Mouse (Mus musculus): ENCODE measurements around the gene Gm11032. TPM values are rescaled to one million over a fixed set of nuclear protein-coding genes. Genes with fewer than 3 reads are reported as not detected.
A peak's percentile ranks its signal among the peaks of the same experiment; 100 is the strongest.

Gene Gm11032
- polyA plus RNA-seq, 1 experiment from 2014 or later: not detected

DNA sequence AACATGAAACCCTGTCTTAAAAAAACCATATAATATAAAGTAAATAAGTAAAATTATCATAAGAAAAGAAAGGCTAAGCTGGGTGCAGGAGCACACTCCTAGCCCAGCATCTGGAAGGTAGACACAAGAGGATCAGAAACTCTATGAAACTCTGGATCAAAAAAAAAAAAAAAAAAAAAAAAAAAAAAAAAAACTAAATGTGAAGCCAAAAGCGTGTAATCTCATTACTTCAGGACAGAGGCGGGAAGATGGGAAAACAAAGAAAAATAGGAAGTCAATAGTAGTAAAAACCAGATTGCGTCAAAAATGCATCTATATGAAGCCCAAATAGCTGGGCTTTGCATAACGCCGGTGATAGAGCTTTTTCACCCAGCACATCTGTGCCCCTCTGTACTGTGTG, 18.0 kb upstream of the Gm11032 start:
- Histone ChIP-seq H3K4me1 (peaks cover 12% of the 10 kb centered on the region), H3K4me2 (replicated peaks) (no peak overlapping the region), H3K9ac (replicated peaks) (no peak overlapping the region), H3K4me3 (no peak overlapping the region), H3K27me3 (no peaks in the 10 kb centered on the region), H3K36me3 (no peaks in the 10 kb centered on the region), H3K9me3 (no peaks in the 10 kb centered on the region), H3K27ac (replicated peaks) (no peak overlapping the region)
- no peak for ATAC-seq (ENCODE audit: low FRiP score, low read depth)
- 62% methylated on average over 5 of the region's 5 CpGs for WGBS

- Histone ChIP-seq H3K9me3 (no peaks in the 10 kb centered on the region), H3K36me3 (no peaks in the 10 kb centered on the region), H3K4me2 (replicated peaks) (no peak overlapping the region), H3K9ac (replicated peaks) (no peak overlapping the region), H3K4me1 (peaks cover 12% of the 10 kb centered on the region), H3K27ac (replicated peaks) (no peak overlapping the region), H3K27me3 (no peaks in the 10 kb centered on the region), H3K4me3 (no peak overlapping the region)
- ATAC-seq (ENCODE audit: low FRiP score, low read depth): no peak
- 46% methylated on average over 12 of the region's 12 CpGs for WGBS
These were observed 17.0 kb upstream of the Gm11032 start for GRCm38 (mm10) chr11:4602691-4603441.

DNA sequence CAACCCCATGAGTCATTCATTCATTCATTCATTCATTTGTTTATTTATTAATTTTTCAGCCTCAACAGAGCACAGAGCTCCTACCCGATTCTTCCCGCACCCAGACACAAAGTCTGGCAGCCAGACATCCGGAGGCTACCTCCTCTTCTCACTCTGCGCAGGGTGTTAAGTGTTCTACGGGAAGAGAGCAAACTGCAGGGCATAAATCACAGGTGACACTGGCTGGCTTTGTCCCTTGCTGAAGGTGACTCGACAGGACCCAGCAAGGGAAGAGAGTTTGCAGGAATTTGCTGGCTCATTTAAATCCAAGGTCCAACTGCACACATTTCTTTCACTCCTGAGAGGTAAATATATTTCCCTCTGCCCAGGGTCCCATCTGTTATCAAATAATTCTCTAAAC, 15.4 kb upstream of the Gm11032 start:
- Histone ChIP-seq H3K27me3 (no peaks in the 10 kb centered on the region), H3K27ac (replicated peaks) (no peak overlapping the region), H3K4me3 (no peak overlapping the region), H3K9ac (replicated peaks) (no peak overlapping the region), H3K4me1 (peaks cover 12% of the 10 kb centered on the region), H3K36me3 (no peaks in the 10 kb centered on the region), H3K4me2 (replicated peaks) (no peak overlapping the region), H3K9me3 (no peaks in the 10 kb centered on the region)
- WGBS: 79% methylated on average over 6 of the region's 6 CpGs
- ATAC-seq (ENCODE audit: low FRiP score, low read depth): no peak

DNA sequence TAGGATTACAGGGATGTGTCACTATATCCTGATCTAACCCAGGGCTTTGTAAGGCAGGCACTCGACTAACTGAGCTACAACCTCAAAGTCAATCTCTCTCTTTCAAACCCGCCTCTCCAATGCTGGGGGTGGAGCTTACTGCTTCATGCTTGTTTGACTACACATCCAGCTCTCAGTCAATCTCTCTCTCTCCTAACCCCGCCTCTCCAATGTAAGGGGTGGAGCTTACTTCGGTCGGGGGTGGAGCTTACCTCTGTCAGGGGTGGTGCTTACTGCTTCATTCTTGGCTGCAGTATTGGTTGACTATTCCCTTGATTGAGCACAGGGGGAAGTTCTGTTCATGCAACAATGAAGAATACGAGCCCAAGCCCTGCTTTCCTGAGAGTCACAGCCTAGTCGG, 14.5 kb upstream of the Gm11032 start:
- 59% methylated on average over 7 of the region's 7 CpGs for WGBS
- Histone ChIP-seq H3K4me1 (peaks cover 12% of the 10 kb centered on the region), H3K4me3 (no peak overlapping the region), H3K9ac (replicated peaks) (no peak overlapping the region), H3K27me3 (no peaks in the 10 kb centered on the region), H3K9me3 (no peaks in the 10 kb centered on the region), H3K27ac (replicated peaks) (no peak overlapping the region), H3K36me3 (no peaks in the 10 kb centered on the region), H3K4me2 (replicated peaks) (no peak overlapping the region)
- ATAC-seq (ENCODE audit: low FRiP score, low read depth): no peak

DNA sequence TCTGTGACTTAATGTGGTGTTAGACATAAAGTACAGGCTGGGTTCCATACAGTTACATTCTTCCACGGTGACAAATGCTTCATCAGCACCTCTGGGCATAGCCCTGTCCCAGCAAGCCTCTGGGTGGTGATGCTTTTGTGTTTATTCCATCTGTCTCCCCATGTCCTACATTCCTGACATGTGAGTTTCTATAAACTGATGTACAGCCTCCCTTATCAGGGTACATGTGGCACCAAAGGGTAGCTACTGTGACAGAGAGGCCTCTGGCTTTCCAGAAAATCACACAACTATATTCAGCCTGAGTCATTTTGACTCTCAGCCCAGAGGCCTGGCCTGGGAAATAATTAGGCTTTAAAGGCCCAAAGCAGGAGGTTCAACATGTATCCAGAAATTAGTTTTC, 13.3 kb upstream of the Gm11032 start:
- no peaks in the 10 kb centered on the region for H3K9me3 ChIP-seq
- H3K4me3 ChIP-seq: no peak overlapping the region
- no peak overlapping the region for H3K9ac ChIP-seq (replicated peaks)
- WGBS: 88% methylated on average over 1 of the region's 1 CpGs
- H3K27me3 ChIP-seq: no peaks in the 10 kb centered on the region
- peaks cover 12% of the 10 kb centered on the region for H3K4me1 ChIP-seq
- no peak overlapping the region for H3K27ac ChIP-seq (replicated peaks)
- H3K36me3 ChIP-seq: no peaks in the 10 kb centered on the region
- no peak for ATAC-seq (ENCODE audit: low FRiP score, low read depth)
- H3K4me2 ChIP-seq (replicated peaks): no peak overlapping the region

DNA sequence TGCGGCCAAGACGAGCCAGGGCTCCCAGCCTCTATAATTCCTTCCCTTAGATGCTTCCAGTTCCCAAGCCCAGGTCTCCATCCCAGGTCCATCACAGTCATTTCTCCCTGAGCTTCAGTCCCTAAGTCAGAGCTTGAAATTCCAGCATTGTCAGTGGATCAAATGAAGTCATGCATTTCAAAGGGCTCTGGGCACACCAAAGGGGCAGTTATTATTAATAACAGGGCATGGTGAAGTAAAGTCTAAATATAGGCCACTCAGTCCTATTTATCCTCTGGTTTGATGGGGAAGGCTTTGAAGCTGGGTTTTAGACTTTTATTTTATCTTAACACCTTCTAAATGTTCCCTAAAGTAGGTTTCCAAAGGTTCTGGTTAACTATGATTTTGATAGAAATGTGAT, 8.0 kb upstream of the Gm11032 start:
- H3K4me2 ChIP-seq (replicated peaks): no peak overlapping the region
- no peak overlapping the region for H3K9ac ChIP-seq (replicated peaks)
- H3K4me1 ChIP-seq: no peaks in the 10 kb centered on the region
- 83% methylated on average over 2 of the region's 2 CpGs for WGBS
- H3K36me3 ChIP-seq: no peaks in the 10 kb centered on the region
- no peak for ATAC-seq (ENCODE audit: low FRiP score, low read depth)
- H3K27me3 ChIP-seq: no peaks in the 10 kb centered on the region
- H3K4me3 ChIP-seq: no peak overlapping the region
- no peaks in the 10 kb centered on the region for H3K9me3 ChIP-seq
- H3K27ac ChIP-seq (replicated peaks): no peak overlapping the region

- no peak overlapping the region for H3K4me2 ChIP-seq (replicated peaks)
- no peaks in the 10 kb centered on the region for H3K36me3 ChIP-seq
- H3K27me3 ChIP-seq: no peaks in the 10 kb centered on the region
- no peak overlapping the region for H3K27ac ChIP-seq (replicated peaks)
- no peaks in the 10 kb centered on the region for H3K4me1 ChIP-seq
- H3K9me3 ChIP-seq: no peaks in the 10 kb centered on the region
- 57% methylated on average over 13 of the region's 13 CpGs for WGBS
- no peak overlapping the region for H3K9ac ChIP-seq (replicated peaks)
- no peak overlapping the region for H3K4me3 ChIP-seq
- no peak for ATAC-seq (ENCODE audit: low FRiP score, low read depth)
These were observed 738 bp downstream of the Gm11032 start for GRCm38 (mm10) chr11:4620501-4621108.

DNA sequence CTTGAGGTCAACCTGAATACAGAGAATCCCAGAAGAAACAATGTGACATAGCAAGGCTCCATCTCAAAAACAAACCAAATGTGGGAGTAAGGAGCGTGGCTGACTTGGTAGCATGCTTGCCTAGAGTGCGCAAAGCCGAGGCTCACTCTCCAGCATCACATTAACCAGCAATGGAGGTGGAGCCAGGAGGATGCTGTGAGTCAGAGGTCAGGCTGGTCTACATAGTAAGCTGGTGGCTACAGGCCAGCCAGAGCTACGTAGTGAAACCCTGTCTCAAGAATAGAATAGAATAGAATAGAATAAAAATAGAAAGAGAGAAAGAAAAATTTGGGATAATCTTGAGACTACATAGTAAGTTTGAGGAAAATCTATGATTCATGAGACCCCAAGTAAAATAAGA, 2.0 kb downstream of the Gm11032 start:
- ATAC-seq (ENCODE audit: low FRiP score, low read depth): no peak
- H3K9me3 ChIP-seq: no peaks in the 10 kb centered on the region
- H3K4me3 ChIP-seq: no peak overlapping the region
- no peaks in the 10 kb centered on the region for H3K36me3 ChIP-seq
- H3K27me3 ChIP-seq: no peaks in the 10 kb centered on the region
- no peak overlapping the region for H3K4me2 ChIP-seq (replicated peaks)
- no peak overlapping the region for H3K27ac ChIP-seq (replicated peaks)
- no peak overlapping the region for H3K9ac ChIP-seq (replicated peaks)
- WGBS: 79% methylated on average over 4 of the region's 4 CpGs
- H3K4me1 ChIP-seq: peaks cover 4% of the 10 kb centered on the region; the same call in 1 of the 2 replicates

DNA sequence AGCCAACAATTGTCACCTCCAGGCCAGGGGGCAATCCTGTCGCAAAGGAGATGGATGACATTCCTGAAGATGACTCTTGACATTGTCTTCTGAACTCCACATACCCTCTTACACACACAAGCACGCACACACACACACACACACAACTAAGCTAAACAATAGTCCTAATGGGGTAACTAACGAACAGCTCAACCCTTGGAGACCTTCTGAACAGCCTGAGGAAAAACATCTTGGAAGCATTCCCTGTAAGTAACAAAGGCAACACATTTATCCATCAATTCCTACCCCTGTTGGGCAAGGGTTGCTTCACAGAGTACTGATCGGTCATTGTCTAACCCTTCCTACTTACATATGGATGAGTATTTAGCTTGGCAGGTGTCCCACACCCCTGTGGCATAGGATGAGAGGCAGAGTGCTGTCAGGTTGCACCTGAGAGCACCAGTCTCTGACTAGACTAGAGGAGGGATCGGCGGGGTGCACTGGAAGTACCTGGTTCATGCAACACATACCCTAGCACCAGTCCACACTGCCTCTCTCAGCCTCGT, 2.6 kb downstream of the Gm11032 start:
- Histone ChIP-seq H3K27ac (replicated peaks) (no peak overlapping the region), H3K9ac (replicated peaks) (no peak overlapping the region), H3K4me2 (replicated peaks) (no peak overlapping the region), H3K4me3 (no peak overlapping the region), H3K9me3 (no peaks in the 10 kb centered on the region), H3K36me3 (no peaks in the 10 kb centered on the region), H3K27me3 (no peaks in the 10 kb centered on the region), H3K4me1 (peaks cover 4% of the 10 kb centered on the region; the same call in 1 of the 2 replicates)
- ATAC-seq (ENCODE audit: low FRiP score, low read depth): no peak
- 83% methylated on average over 7 of the region's 7 CpGs for WGBS

DNA sequence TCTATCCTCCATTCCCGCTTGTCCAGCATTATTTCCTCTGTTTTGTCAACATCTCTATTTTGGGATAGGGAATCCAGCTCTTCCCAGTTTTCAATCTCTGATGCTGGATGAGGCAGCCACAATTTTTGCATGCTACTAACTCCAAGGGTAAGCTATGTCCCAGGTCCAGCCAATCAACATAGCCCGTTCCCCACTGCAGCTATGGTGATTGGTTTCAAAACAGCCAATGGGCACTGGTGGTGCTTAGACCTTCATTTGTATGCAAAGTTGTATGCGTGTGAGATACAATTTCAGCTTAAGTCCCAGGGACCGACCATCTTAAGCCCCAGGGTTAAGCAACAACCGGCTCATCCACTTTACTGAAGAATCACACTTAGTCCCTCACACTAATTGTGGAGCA, 3.1 kb downstream of the Gm11032 start:
- WGBS: 52% methylated on average over 5 of the region's 5 CpGs
- no peaks in the 10 kb centered on the region for H3K36me3 ChIP-seq
- H3K4me3 ChIP-seq: no peak overlapping the region
- H3K9ac ChIP-seq (replicated peaks): no peak overlapping the region
- H3K27me3 ChIP-seq: no peaks in the 10 kb centered on the region
- ATAC-seq (ENCODE audit: low FRiP score, low read depth): 0 out of 2 replicates have a peak, but pooled peaks have one; percentile 63
- no peak overlapping the region for H3K4me2 ChIP-seq (replicated peaks)
- no peaks in the 10 kb centered on the region for H3K9me3 ChIP-seq
- peaks cover 4% of the 10 kb centered on the region; the same call in 1 of the 2 replicates for H3K4me1 ChIP-seq
- 0 out of 2 replicates have a peak overlapping the region, but pooled peaks have one; percentile 6 for H3K27ac ChIP-seq (replicated peaks)

GRCm38 (mm10) chr11:4625931-4626330, 6.1 kb downstream of the Gm11032 start:
- Histone ChIP-seq H3K9ac (replicated peaks) (no peak overlapping the region), H3K36me3 (no peaks in the 10 kb centered on the region)
- 72% methylated on average over 7 of the region's 7 CpGs for WGBS

DNA sequence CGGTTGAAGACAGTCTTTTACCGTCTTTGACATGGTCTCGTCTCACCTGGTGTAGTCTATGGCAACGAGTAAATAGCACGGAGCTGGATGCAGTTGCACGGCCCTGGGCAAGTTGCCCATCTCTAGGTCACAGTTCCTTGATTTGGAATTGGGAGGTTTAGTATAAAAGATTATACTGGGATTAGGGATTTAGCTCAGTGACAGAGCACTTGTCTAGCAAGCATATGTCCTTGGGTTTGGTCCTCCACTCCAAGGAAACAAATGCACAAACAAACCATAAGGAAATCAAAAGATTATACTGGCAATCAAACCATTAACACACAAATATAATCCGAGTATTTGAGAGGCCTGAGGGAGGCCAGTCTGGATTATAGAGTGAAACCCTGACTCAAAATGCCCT, 7.8 kb downstream of the Gm11032 start:
- Histone ChIP-seq H3K27ac (replicated peaks) (no peak overlapping the region), H3K9ac (replicated peaks) (no peak overlapping the region), H3K4me1 (peaks cover 8% of the 10 kb centered on the region; the same call in 1 of the 2 replicates), H3K27me3 (0 out of 2 replicates have a peak, but pooled peaks cover 3% of the 10 kb centered on the region), H3K36me3 (no peaks in the 10 kb centered on the region), H3K4me2 (replicated peaks) (no peak overlapping the region), H3K9me3 (no peaks in the 10 kb centered on the region), H3K4me3 (no peak overlapping the region)
- no peak for ATAC-seq (ENCODE audit: low FRiP score, low read depth)
- WGBS: 87% methylated on average over 7 of the region's 7 CpGs

More at GRCm38 (mm10) chr11:4625931-4626330, 6.1 kb downstream of the Gm11032 start:
- Histone ChIP-seq H3K9me3 (no peaks in the 10 kb centered on the region), H3K27me3 (no peaks in the 10 kb centered on the region), H3K4me2 (replicated peaks) (no peak overlapping the region), H3K4me3 (no peak overlapping the region), H3K27ac (replicated peaks) (no peak overlapping the region), H3K4me1 (peaks cover 8% of the 10 kb centered on the region; the same call in 1 of the 2 replicates)
- no peak for ATAC-seq (ENCODE audit: low FRiP score, low read depth)
